Mouse (Mus musculus) layer of hippocampus, postnatal 25 days (tissue): Measurements from ENCODE around the gene Tas2r105. TPM values are rescaled to one million over a fixed set of nuclear protein-coding genes. Genes with fewer than 3 reads are reported as not detected.

ENCODE experiments used
- DNase-seq, 2 experiments: peaks; one replicate each; pipeline ENCODE4 v3.0.0; 2022; ENCODE audit warnings: mixed read lengths in 2 of 2, low spot score in 1 of 2; ENCODE audit errors: extremely low spot score in 1 of 2
- total RNA-seq, 2 experiments: library from RNA; stranded (reverse); gene quantifications; 2 replicates each; pipeline ENCODE4 v1.2.3; 2021

Gene Tas2r105
- total RNA-seq, result not detected

DNA sequence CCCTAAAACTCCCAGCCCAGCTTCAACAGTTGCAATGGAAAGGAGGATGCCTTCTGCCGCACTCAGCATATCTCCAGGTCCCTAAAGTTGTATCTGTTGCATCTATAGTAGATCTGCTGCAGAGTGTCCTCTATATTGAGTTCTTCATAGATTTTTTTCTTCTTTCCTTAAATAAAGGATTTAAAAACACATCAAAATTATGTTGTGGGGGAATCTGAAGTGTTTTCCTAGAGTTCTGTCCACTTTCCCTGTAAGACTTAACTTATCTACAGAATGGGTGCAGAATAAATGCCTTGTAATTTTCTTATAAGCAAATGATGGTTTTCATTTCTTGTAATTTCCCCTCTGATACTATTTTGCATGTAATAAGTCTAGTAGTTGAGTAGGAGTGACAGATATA lies at the start of gene Tas2r105:
Tas2r105 (minus strand) TSS at position 101 of the 400 bp plus-strand sequence.
- DNase-seq, result no peak

DNA sequence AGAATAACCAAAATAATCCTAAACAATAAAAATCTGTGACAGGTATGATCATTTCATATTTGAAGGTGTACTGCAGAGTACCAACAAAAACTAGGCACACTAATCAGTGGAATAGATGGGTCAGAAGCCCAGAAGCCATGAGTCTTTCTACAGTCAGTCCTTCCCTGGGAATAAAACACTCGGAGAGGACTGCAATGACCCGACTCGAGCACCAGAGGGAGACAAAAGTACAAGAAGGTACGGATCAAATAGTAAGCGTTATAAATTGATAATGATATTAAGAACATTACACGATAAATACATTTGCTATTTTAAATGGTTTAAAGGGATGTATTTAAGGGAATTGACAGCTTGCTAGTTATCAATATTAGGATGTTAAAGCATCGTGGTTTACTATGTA lies 25.5 kb upstream of the Tas2r105 start:
- no peak for DNase-seq

DNA sequence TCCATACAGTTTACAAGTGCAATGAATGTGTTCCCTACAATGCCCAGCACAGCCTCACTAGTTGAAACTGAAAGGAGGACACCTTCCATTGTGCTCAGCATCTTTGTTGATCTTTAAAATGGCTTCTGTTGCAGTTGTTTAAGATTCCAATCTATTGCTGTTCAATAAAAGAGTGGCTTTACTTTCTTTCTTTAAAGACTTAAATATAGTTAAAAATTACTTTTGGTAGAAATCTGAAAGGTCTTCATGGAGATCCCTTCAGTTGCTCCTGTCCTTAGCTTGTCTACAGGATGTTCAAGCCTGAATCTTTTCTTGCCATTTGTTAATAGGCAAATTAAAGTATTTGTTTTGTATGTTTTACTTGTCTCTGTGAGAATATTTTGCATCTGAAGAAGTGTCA lies 2.7 kb upstream of the Tas2r105 start, which contains the start of gene Tas2r114:
Tas2r114 (minus strand) TSS at position 101 of the 400 bp plus-strand sequence.
- DNase-seq, result no peak

- no peak for DNase-seq
Observed at GRCm38 (mm10) chr6:131685644-131686043, 1.7 kb downstream of the Tas2r105 start, which contains the start of gene Tas2r104. TSS of gene Tas2r104 (minus strand) at chr6:131685744.

GRCm38 (mm10) chr6:131678786-131679185 lies 8.5 kb downstream of the Tas2r105 start, which contains the start of gene Tas2r106:
TSS of gene Tas2r106 (minus strand) at chr6:131678886.
- DNase-seq, result no peak

- DNase-seq, result no peak
Observed at GRCm38 (mm10) chr6:131660049-131660448, 27.2 kb downstream of the Tas2r105 start, which contains the start of gene Tas2r107. TSS of gene Tas2r107 (minus strand) at chr6:131660149.

Other genes with a start within 250 kb of the Tas2r105 start
- not detected for gene 5430401F13Rik, start 201.1 kb downstream of the Tas2r105 start, total RNA-seq
- not detected for gene Gm6619, start 201.1 kb downstream of the Tas2r105 start, total RNA-seq
- gene Tas2r130, start 56.6 kb downstream of the Tas2r105 start, total RNA-seq, result not detected
- not detected for gene Tas2r107, start 27.3 kb downstream of the Tas2r105 start, total RNA-seq
- gene Tas2r106, start 8.6 kb downstream of the Tas2r105 start, total RNA-seq, result not detected
- gene Tas2r104, start 1.8 kb downstream of the Tas2r105 start, total RNA-seq, result not detected
- not detected for gene Tas2r114, start 2.6 kb upstream of the Tas2r105 start, total RNA-seq